Mouse (Mus musculus): ENCODE data around the gene Gm45140. TPM values are rescaled to one million over a fixed set of nuclear protein-coding genes. Genes with fewer than 3 reads are reported as not detected.
"Not testable (repeated sequence)": the region's sequence is repeated elsewhere in the genome, so short reads cannot be mapped to it uniquely, and the experiment has no call there.

The Gm45140 gene
- polyA plus RNA-seq, 1 experiment from 2014 or later = 3.8 TPM

- H3K36me3 ChIP-seq = no peaks in the 10 kb centered on the region
- no peak overlapping the region for H3K27ac ChIP-seq (replicated peaks)
- no peak overlapping the region for H3K9ac ChIP-seq
- 89% methylated on average over 11 of the region's 11 CpGs for WGBS
- H3K27me3 ChIP-seq = no peaks in the 10 kb centered on the region
- H3K4me1 ChIP-seq (replicated peaks) = no peaks in the 10 kb centered on the region
- no peak overlapping the region for H3K4me2 ChIP-seq
- ATAC-seq (ENCODE audit: low FRiP score, low read depth) = no peak
- no peak overlapping the region for H3K4me3 ChIP-seq
- no peaks in the 10 kb centered on the region for H3K9me3 ChIP-seq
Measured at GRCm38 (mm10) chr6:87779174-87780165, 56.1 kb downstream of the Gm45140 start.

- H3K9me3 ChIP-seq = no peaks in the 10 kb centered on the region
- WGBS = 73% methylated on average over 11 of the region's 11 CpGs
- no peak overlapping the region for H3K4me2 ChIP-seq
- no peaks in the 10 kb centered on the region for H3K27me3 ChIP-seq
- no peak for ATAC-seq (ENCODE audit: low FRiP score, low read depth)
- H3K27ac ChIP-seq (replicated peaks) = no peak overlapping the region
- no peak overlapping the region for H3K4me3 ChIP-seq
- H3K9ac ChIP-seq = no peak overlapping the region
- H3K36me3 ChIP-seq = no peaks in the 10 kb centered on the region
- no peaks in the 10 kb centered on the region for H3K4me1 ChIP-seq (replicated peaks)
Measured at GRCm38 (mm10) chr6:87778294-87779173, 57.1 kb downstream of the Gm45140 start.

- H3K9ac ChIP-seq = no peak within 1 kb of the TSS
- no peaks in the 10 kb centered on the region for H3K36me3 ChIP-seq
- H3K4me3 ChIP-seq = no peak within 1 kb of the TSS
- no peak within 1 kb of the TSS for H3K27ac ChIP-seq (replicated peaks)
- no peaks in the 10 kb centered on the region for H3K9me3 ChIP-seq
- no peaks in the 10 kb centered on the region for H3K27me3 ChIP-seq
- 88% methylated on average over 2 of the region's 2 CpGs for WGBS
- no peak within 1 kb of the TSS for H3K4me2 ChIP-seq
- H3K4me1 ChIP-seq (replicated peaks) = no peaks in the 10 kb centered on the region
- no peak for ATAC-seq (ENCODE audit: low FRiP score, low read depth)
Measured at GRCm38 (mm10) chr6:87777842-87778241, 57.8 kb downstream of the Gm45140 start, which contains the start of gene Gp9. Gene Gp9, plus strand, starts transcription at chr6:87778072.

- WGBS = 77% methylated on average over 1 of the region's 1 CpGs
- H3K4me3 ChIP-seq = no peak overlapping the region
Measured at GRCm38 (mm10) chr6:87776663-87777062, 58.9 kb downstream of the Gm45140 start.

GRCm38 (mm10) chr6:87775588-87776245 lies 59.9 kb downstream of the Gm45140 start:
- H3K4me3 ChIP-seq = no peak overlapping the region
- no peaks in the 10 kb centered on the region for H3K4me1 ChIP-seq (replicated peaks)
- H3K9ac ChIP-seq = no peak overlapping the region
- ATAC-seq (ENCODE audit: low FRiP score, low read depth) = no peak
- H3K27me3 ChIP-seq = no peaks in the 10 kb centered on the region
- WGBS = 78% methylated on average over 3 of the region's 3 CpGs
- H3K4me2 ChIP-seq = no peak overlapping the region
- no peak overlapping the region for H3K27ac ChIP-seq (replicated peaks)
- H3K9me3 ChIP-seq = no peaks in the 10 kb centered on the region
- H3K36me3 ChIP-seq = no peaks in the 10 kb centered on the region

More at GRCm38 (mm10) chr6:87776663-87777062, 58.9 kb downstream of the Gm45140 start:
- Histone ChIP-seq H3K4me1 (replicated peaks) (no peaks in the 10 kb centered on the region), H3K36me3 (no peaks in the 10 kb centered on the region), H3K9ac (no peak overlapping the region), H3K27me3 (no peaks in the 10 kb centered on the region), H3K4me2 (no peak overlapping the region), H3K27ac (replicated peaks) (no peak overlapping the region), H3K9me3 (no peaks in the 10 kb centered on the region)
- ATAC-seq (ENCODE audit: low FRiP score, low read depth) = no peak

GRCm38 (mm10) chr6:87774909-87775308 lies 60.7 kb downstream of the Gm45140 start:
- no peak for ATAC-seq (ENCODE audit: low FRiP score, low read depth)
- no peaks in the 10 kb centered on the region for H3K27me3 ChIP-seq
- no peaks in the 10 kb centered on the region for H3K36me3 ChIP-seq
- no peak overlapping the region for H3K9ac ChIP-seq
- no peaks in the 10 kb centered on the region for H3K9me3 ChIP-seq
- no peak overlapping the region for H3K4me3 ChIP-seq
- 88% methylated on average over 9 of the region's 9 CpGs for WGBS
- no peaks in the 10 kb centered on the region for H3K4me1 ChIP-seq (replicated peaks)
- no peak overlapping the region for H3K4me2 ChIP-seq
- H3K27ac ChIP-seq (replicated peaks) = no peak overlapping the region

- Histone ChIP-seq H3K9ac (no peak overlapping the region), H3K9me3 (no peaks in the 10 kb centered on the region), H3K4me1 (replicated peaks) (no peaks in the 10 kb centered on the region), H3K4me3 (no peak overlapping the region), H3K27me3 (no peaks in the 10 kb centered on the region), H3K27ac (replicated peaks) (no peak overlapping the region), H3K4me2 (no peak overlapping the region), H3K36me3 (no peaks in the 10 kb centered on the region)
- 40% methylated on average over 1 of the region's 1 CpGs for WGBS
- ATAC-seq (ENCODE audit: low FRiP score, low read depth) = no peak
Measured at GRCm38 (mm10) chr6:87774466-87774865, 61.1 kb downstream of the Gm45140 start.

- H3K27me3 ChIP-seq = no peaks in the 10 kb centered on the region
- H3K36me3 ChIP-seq = no peaks in the 10 kb centered on the region
- WGBS = 54% methylated on average over 8 of the region's 8 CpGs
- H3K4me3 ChIP-seq = no peak overlapping the region
- no peak overlapping the region for H3K9ac ChIP-seq
- no peak overlapping the region for H3K27ac ChIP-seq (replicated peaks)
- H3K4me2 ChIP-seq = no peak overlapping the region
- ATAC-seq (ENCODE audit: low FRiP score, low read depth) = no peak
- H3K9me3 ChIP-seq = no peaks in the 10 kb centered on the region
- H3K4me1 ChIP-seq (replicated peaks) = no peaks in the 10 kb centered on the region
Measured at GRCm38 (mm10) chr6:87770626-87771025, 65.0 kb downstream of the Gm45140 start.

- 85% methylated on average over 2 of the region's 2 CpGs for WGBS
Measured at GRCm38 (mm10) chr6:87764296-87764695, 71.3 kb downstream of the Gm45140 start.

GRCm38 (mm10) chr6:87763376-87764280 lies 72.0 kb downstream of the Gm45140 start:
- H3K27me3 ChIP-seq = no peaks in the 10 kb centered on the region
- no peak for ATAC-seq (ENCODE audit: low FRiP score, low read depth)
- no peak overlapping the region for H3K27ac ChIP-seq (replicated peaks)
- H3K9me3 ChIP-seq = no peaks in the 10 kb centered on the region
- 69% methylated on average over 4 of the region's 4 CpGs for WGBS
- H3K4me2 ChIP-seq = no peak overlapping the region
- no peaks in the 10 kb centered on the region for H3K4me1 ChIP-seq (replicated peaks)
- H3K9ac ChIP-seq = no peak overlapping the region
- H3K36me3 ChIP-seq = no peaks in the 10 kb centered on the region
- no peak overlapping the region for H3K4me3 ChIP-seq

More at GRCm38 (mm10) chr6:87764296-87764695, 71.3 kb downstream of the Gm45140 start:
- not testable (repeated sequence) for H3K27ac ChIP-seq (replicated peaks); H3K27me3 ChIP-seq; H3K9ac ChIP-seq; H3K4me1 ChIP-seq (replicated peaks); H3K4me3 ChIP-seq; ATAC-seq (ENCODE audit: low FRiP score, low read depth); H3K4me2 ChIP-seq; H3K36me3 ChIP-seq; H3K9me3 ChIP-seq

- ATAC-seq (ENCODE audit: low FRiP score, low read depth) = no peak
- H3K4me3 ChIP-seq = no peak overlapping the region
- no peaks in the 10 kb centered on the region for H3K4me1 ChIP-seq (replicated peaks)
- no peaks in the 10 kb centered on the region for H3K9me3 ChIP-seq
- WGBS = 95% methylated on average over 5 of the region's 5 CpGs
- no peak overlapping the region for H3K9ac ChIP-seq
- no peaks in the 10 kb centered on the region for H3K36me3 ChIP-seq
- no peak overlapping the region for H3K27ac ChIP-seq (replicated peaks)
- no peak overlapping the region for H3K4me2 ChIP-seq
- no peaks in the 10 kb centered on the region for H3K27me3 ChIP-seq
Measured at GRCm38 (mm10) chr6:87762161-87762560, 73.4 kb downstream of the Gm45140 start.

All from hindbrain, embryonic 15.5 days (tissue).